Mouse (Mus musculus): ENCODE measurements around the gene Usp7.

DNA sequence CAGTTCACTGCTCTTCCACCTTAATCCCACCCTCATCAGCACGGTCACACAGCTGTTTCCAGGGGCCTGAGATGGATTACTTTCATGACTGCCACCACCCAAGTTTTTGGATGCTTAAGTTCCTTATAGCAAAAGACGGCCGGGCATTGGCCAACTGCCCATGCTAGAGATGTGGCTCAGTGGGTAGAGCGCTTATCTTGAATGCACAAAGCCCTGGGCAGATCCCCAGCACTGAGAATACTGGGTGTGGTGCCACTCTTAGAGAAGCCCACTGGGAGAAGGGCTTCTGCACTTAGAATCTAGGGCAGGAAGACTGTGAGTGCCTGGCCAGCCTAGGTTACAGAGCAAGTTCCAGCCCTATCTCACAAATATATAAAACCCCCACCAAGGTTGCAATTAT lies 113.4 kb downstream of the Usp7 start:
- no peak for TF ChIP-seq POLR2AphosphoS5 (IDR thresholded peaks at IDR 0.05; ENCODE audit: borderline replicate concordance, low read depth, low read length)
- no peak for TF ChIP-seq ZC3H11A (IDR thresholded peaks at IDR 0.05; ENCODE audit: low read depth, low read length)
- no peak for TF ChIP-seq CTCF (IDR thresholded peaks at IDR 0.05 in 2 of 3, conservative IDR thresholded peaks at IDR 0.05 in 1 of 3; ENCODE audit: control insufficient read depth in 1 of 3, insufficient read depth in 1 of 3, low read depth in 2 of 3, low read length in 3 of 3, poor library complexity in 1 of 3, severe bottlenecking in 1 of 3)
- no peak for TF ChIP-seq ZMIZ1 (IDR thresholded peaks at IDR 0.05; ENCODE audit: low read depth, low read length)
- no peak; the same call in 1 of the 2 replicates for TF ChIP-seq MXI1 (IDR thresholded peaks at IDR 0.05; ENCODE audit: low read depth, low read length)
- TF ChIP-seq UBTF (IDR thresholded peaks at IDR 0.05; ENCODE audit: borderline replicate concordance, insufficient read depth, low read depth, low read length), result no peak

Data from MEL (cell line).